Mouse (Mus musculus): Measurements from ENCODE around the gene Myo3b. TPM values are rescaled to one million over a fixed set of nuclear protein-coding genes. Genes with fewer than 3 reads are reported as not detected.

Gene Myo3b
- polyA plus RNA-seq, 1 experiment from 2014 or later, result 0.12 TPM

DNA sequence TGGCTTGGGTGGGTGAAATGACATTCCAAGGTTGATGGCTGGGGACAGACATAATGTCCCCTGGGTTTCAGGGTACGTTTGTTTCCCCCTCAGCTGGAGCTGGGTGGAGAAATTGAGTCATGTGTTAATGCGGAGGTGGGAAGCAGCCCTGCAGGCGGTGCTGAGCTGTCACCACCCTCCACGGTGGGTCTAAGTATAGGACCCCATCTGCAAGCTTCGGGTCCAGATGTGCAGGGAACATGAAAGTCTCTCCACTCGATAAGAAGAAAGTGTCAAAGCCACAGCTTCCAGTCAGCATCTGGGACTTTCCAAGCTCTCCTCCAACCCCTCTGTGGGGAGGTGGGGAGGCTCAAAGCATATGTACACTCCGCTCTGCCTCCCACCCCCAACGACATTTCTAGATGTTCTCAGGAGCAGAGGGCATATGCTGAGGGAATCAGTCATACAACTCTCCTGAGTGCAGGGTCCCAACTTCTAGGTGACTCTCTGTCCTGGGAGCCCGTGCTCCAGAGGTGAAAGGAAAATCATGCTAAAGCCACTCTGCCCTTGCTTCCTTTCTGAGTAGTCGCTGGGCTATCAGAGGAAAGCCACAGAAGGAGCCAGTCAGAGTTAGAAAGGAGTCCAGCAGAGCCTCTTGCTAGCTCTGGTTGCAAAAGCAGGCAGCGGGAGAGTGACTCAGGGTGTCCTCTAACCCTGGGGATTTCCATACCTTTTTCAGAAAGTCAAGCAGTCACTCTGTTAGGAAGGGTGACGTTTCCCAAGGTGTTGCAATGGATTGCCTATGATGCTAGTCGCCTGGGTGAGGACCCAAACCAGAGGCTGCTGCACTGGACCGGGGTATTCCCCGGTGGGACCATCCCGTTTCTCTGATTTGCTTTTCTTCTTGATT, 79.7 kb downstream of the Myo3b start:
- Histone ChIP-seq H3K27me3 (no peaks in the 10 kb centered on the region), H3K4me3 (no peak overlapping the region), H3K27ac (no peak overlapping the region), H3K4me2 (no peak overlapping the region), H3K4me1 (replicated peaks) (peaks cover 17% of the 10 kb centered on the region), H3K36me3 (no peaks in the 10 kb centered on the region), H3K9me3 (no peaks in the 10 kb centered on the region), H3K9ac (no peak overlapping the region)
- no peak for ATAC-seq (ENCODE audit: low FRiP score)
- WGBS, result 53% methylated on average over 16 of the region's 16 CpGs

- H3K4me2 ChIP-seq, result no peak overlapping the region
- peaks cover 11% of the 10 kb centered on the region for H3K4me1 ChIP-seq (replicated peaks)
- H3K27me3 ChIP-seq, result no peaks in the 10 kb centered on the region
- 94% methylated on average over 2 of the region's 2 CpGs for WGBS
- H3K27ac ChIP-seq, result no peak overlapping the region
- H3K9me3 ChIP-seq, result no peaks in the 10 kb centered on the region
- ATAC-seq (ENCODE audit: low FRiP score), result no peak
- no peak overlapping the region for H3K9ac ChIP-seq
- H3K36me3 ChIP-seq, result no peaks in the 10 kb centered on the region
- H3K4me3 ChIP-seq, result no peak overlapping the region
These were observed 80.3 kb downstream of the Myo3b start for GRCm38 (mm10) chr2:70119265-70119663.

DNA sequence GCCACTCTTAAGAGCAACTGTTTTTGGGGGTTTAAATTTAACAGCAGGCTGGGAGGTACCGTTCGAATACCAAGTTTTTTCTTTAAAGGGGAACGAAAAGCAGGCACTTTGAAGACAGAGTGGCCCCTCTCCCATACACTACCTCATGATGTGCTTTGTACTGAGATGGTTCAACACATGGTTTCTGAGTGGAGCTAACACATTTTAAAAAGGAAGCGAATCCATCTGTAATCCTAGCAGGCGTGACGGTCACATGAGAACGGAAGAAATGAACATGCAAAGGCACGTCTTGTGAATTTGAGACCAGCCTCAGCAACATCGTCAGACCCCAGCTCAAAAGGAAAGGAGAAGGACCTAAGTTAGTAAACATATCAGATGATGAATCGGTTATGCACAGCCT, 87.4 kb downstream of the Myo3b start:
- H3K36me3 ChIP-seq, result no peaks in the 10 kb centered on the region
- no peak overlapping the region for H3K4me3 ChIP-seq
- WGBS, result 68% methylated on average over 10 of the region's 10 CpGs
- H3K9me3 ChIP-seq, result no peaks in the 10 kb centered on the region
- H3K4me2 ChIP-seq, result peak overlapping the region; percentile 47
- 0 out of 2 replicates have a peak, but pooled peaks cover 4% of the 10 kb centered on the region for H3K27me3 ChIP-seq
- no peak overlapping the region for H3K9ac ChIP-seq
- ATAC-seq (ENCODE audit: low FRiP score), result peak; percentile 15
- peak overlapping the region; percentile 76 for H3K27ac ChIP-seq
- peaks cover 32% of the 10 kb centered on the region for H3K4me1 ChIP-seq (replicated peaks)

GRCm38 (mm10) chr2:70126783-70127182, 87.9 kb downstream of the Myo3b start:
- 0 out of 2 replicates have a peak, but pooled peaks cover 4% of the 10 kb centered on the region for H3K27me3 ChIP-seq
- no peak overlapping the region for H3K9ac ChIP-seq
- WGBS, result under 1% methylated on average over 13 of the region's 13 CpGs
- peak overlapping the region; percentile 7; the same call in 1 of the 2 replicates for H3K4me3 ChIP-seq
- H3K36me3 ChIP-seq, result no peaks in the 10 kb centered on the region
- no peaks in the 10 kb centered on the region for H3K9me3 ChIP-seq
- H3K4me1 ChIP-seq (replicated peaks), result peaks cover 32% of the 10 kb centered on the region
- H3K4me2 ChIP-seq, result peak overlapping the region; percentile 47
- peak overlapping the region; percentile 86 for H3K27ac ChIP-seq
- peak; percentile 90 for ATAC-seq (ENCODE audit: low FRiP score)

DNA sequence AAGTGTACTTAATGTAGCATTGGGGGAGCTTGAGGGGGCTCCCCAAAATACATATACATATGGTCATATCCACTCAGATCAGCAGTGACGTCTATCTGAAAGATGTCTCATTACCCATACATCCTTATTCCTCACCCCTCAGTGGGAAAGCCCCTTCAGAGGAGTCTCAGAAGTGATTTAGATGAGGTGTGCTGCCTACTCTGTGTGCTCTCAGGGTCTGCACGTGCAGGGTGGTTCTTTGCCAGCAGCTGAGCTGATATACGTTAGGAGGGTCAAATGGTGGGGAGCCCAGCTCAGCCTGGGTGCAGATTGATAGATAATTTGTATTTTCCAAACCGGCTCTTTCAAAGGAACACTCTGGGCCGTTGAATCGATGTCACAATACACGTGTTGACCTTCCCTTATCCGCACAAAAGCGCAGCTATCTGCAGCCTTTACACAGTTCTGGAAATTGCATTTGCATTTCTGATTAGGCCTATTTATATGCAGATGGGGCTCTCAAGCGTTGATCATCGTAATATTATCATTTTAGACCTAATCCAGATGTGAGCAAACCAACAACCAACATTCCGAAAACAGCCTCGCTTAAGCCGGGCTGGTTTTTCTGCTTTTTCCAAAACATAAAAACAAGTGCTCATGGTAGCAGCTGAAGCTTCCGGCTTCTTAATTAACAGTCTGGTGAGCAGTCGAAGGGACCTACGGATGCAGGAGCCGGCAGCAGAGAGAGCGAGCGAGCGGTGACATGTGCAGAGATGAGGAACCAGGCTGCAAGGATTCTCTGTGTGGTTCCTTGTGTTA, 88.6 kb downstream of the Myo3b start:
- Histone ChIP-seq H3K9ac (peak overlapping the region; percentile 49), H3K4me2 (peak overlapping the region; percentile 47), H3K4me3 (peak overlapping the region; percentile 7), H3K9me3 (no peaks in the 10 kb centered on the region), H3K36me3 (no peaks in the 10 kb centered on the region), H3K27ac (peak overlapping the region; percentile 86), H3K27me3 (0 out of 2 replicates have a peak, but pooled peaks cover 4% of the 10 kb centered on the region), H3K4me1 (replicated peaks) (peaks cover 32% of the 10 kb centered on the region)
- peak; percentile 79 for ATAC-seq (ENCODE audit: low FRiP score)
- WGBS, result 5% methylated on average over 21 of the region's 21 CpGs

DNA sequence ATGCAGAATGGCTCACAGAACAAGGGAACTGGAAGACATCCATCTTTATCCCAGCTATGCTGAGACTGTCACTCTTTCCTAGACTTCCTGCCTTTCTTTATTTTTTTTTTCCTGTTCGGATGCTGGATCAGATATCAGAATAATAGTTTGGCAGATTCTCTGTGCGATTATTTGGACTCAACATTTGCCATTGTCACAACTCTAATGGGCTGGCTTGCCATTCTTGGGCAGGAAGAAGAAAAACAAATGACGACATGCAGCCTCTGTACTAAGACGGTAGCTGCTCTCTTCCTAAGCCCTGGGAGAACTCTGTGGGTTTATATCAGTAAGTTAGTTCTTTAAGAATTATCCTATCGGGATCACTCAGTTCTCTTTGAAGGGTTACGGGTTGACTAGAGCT, 89.7 kb downstream of the Myo3b start:
- WGBS, result 73% methylated on average over 6 of the region's 6 CpGs
- H3K9ac ChIP-seq, result no peak overlapping the region
- no peaks in the 10 kb centered on the region for H3K9me3 ChIP-seq
- H3K27ac ChIP-seq, result peak overlapping the region; percentile 86
- no peak overlapping the region for H3K4me2 ChIP-seq
- H3K27me3 ChIP-seq, result 0 out of 2 replicates have a peak, but pooled peaks cover 4% of the 10 kb centered on the region
- ATAC-seq (ENCODE audit: low FRiP score), result no peak
- H3K36me3 ChIP-seq, result no peaks in the 10 kb centered on the region
- no peak overlapping the region for H3K4me3 ChIP-seq
- peaks cover 37% of the 10 kb centered on the region for H3K4me1 ChIP-seq (replicated peaks)

DNA sequence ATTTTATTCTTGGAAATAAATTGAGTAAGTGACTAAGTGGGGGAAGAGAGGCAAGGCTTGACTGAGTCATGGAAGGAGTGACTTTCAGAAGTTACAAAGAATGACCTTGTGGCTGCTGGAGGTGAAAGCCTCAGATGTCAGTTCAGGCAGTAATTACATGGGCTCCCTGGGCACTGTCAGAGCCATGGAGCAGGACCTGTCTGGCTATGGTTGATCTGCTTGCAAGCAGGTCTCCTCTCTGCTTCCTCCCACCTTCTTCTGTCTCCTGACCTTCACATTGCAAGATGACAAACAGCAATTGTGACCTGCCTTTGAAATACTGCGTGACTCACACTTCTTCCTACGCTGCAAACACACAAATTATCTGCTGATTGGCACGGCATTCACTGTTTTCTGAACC, 90.6 kb downstream of the Myo3b start:
- Histone ChIP-seq H3K9me3 (no peaks in the 10 kb centered on the region), H3K27me3 (0 out of 2 replicates have a peak, but pooled peaks cover 4% of the 10 kb centered on the region), H3K4me3 (no peak overlapping the region), H3K9ac (no peak overlapping the region), H3K4me1 (replicated peaks) (peaks cover 37% of the 10 kb centered on the region), H3K36me3 (no peaks in the 10 kb centered on the region), H3K27ac (0 out of 2 replicates have a peak overlapping the region, but pooled peaks have one; percentile 18), H3K4me2 (no peak overlapping the region)
- no peak for ATAC-seq (ENCODE audit: low FRiP score)
- WGBS, result 49% methylated on average over 3 of the region's 3 CpGs

DNA sequence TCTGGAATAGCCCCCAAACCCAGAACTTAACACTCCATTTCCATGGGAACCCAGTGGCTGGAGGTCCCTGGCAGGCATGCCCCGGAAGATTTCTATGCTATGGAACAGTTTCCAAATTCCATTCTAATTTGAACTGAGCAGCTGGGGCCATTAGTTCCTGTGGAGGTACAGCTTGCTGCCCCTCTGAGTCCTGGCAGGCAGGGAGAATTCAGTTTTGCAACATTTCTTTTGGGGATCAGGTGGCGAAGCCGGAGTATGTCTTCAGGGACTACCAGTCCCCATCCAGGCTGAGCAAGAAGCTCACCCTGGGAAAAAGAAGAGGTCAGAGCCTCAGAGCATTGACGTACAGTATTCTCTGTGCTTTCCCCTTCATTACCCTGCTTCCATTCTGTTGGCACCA, 94.4 kb downstream of the Myo3b start:
- Histone ChIP-seq H3K4me3 (no peak overlapping the region), H3K36me3 (no peaks in the 10 kb centered on the region), H3K4me1 (replicated peaks) (peaks cover 21% of the 10 kb centered on the region), H3K27me3 (no peaks in the 10 kb centered on the region), H3K9ac (no peak overlapping the region), H3K27ac (no peak overlapping the region), H3K9me3 (no peaks in the 10 kb centered on the region), H3K4me2 (no peak overlapping the region)
- 49% methylated on average over 4 of the region's 4 CpGs for WGBS
- no peak for ATAC-seq (ENCODE audit: low FRiP score)

GRCm38 (mm10) chr2:70137226-70137998, 98.5 kb downstream of the Myo3b start:
- Histone ChIP-seq H3K4me1 (replicated peaks) (peaks cover 5% of the 10 kb centered on the region; the same call in 1 of the 2 replicates), H3K4me3 (no peak overlapping the region), H3K4me2 (no peak overlapping the region), H3K27ac (no peak overlapping the region), H3K36me3 (no peaks in the 10 kb centered on the region), H3K27me3 (no peaks in the 10 kb centered on the region), H3K9me3 (no peaks in the 10 kb centered on the region), H3K9ac (no peak overlapping the region)
- no peak for ATAC-seq (ENCODE audit: low FRiP score)
- 87% methylated on average over 4 of the region's 4 CpGs for WGBS

GRCm38 (mm10) chr2:70143543-70144188, 104.7 kb downstream of the Myo3b start:
- Histone ChIP-seq H3K36me3 (no peaks in the 10 kb centered on the region), H3K27ac (no peak overlapping the region), H3K27me3 (no peaks in the 10 kb centered on the region), H3K9ac (no peak overlapping the region), H3K4me2 (no peak overlapping the region), H3K4me3 (no peak overlapping the region), H3K4me1 (replicated peaks) (no peaks in the 10 kb centered on the region), H3K9me3 (no peaks in the 10 kb centered on the region)
- ATAC-seq (ENCODE audit: low FRiP score), result peak; percentile 57; the same call in 1 of the 2 replicates
- WGBS, result 91% methylated on average over 4 of the region's 4 CpGs

- no peak for ATAC-seq (ENCODE audit: low FRiP score)
- Histone ChIP-seq H3K4me1 (replicated peaks) (peaks cover 6% of the 10 kb centered on the region; the same call in 1 of the 2 replicates), H3K36me3 (no peaks in the 10 kb centered on the region), H3K27ac (no peak overlapping the region), H3K4me3 (no peak overlapping the region), H3K9ac (no peak overlapping the region), H3K9me3 (no peaks in the 10 kb centered on the region), H3K4me2 (no peak overlapping the region), H3K27me3 (no peaks in the 10 kb centered on the region)
- WGBS, result 62% methylated on average over 12 of the region's 12 CpGs
These were observed 108.2 kb downstream of the Myo3b start for GRCm38 (mm10) chr2:70146993-70147581.
